Mouse (Mus musculus): ENCODE data around the gene Tmem165. TPM values are rescaled to one million over a fixed set of nuclear protein-coding genes. Genes with fewer than 3 reads are reported as not detected.

The Tmem165 gene
- polyA plus RNA-seq, 1 experiment from 2014 or later = 112 TPM

- Histone ChIP-seq H3K4me3 (ENCODE audit: low read depth, low read length) (no peak overlapping the region), H3K36me3 (ENCODE audit: insufficient read depth, low read length) (no peaks in the 10 kb centered on the region), H3K27ac (ENCODE audit: low read length) (no peak overlapping the region), H3K27me3 (replicated peaks; ENCODE audit: insufficient read depth, low read length) (no peaks in the 10 kb centered on the region), H3K9me3 (ENCODE audit: low read length) (no peaks in the 10 kb centered on the region), H3K4me1 (ENCODE audit: insufficient read depth, low read depth, low read length) (peaks cover 10% of the 10 kb centered on the region; the same call in 1 of the 2 replicates), H3K9ac (replicated peaks; ENCODE audit: low read depth) (no peak overlapping the region), H3K4me2 (replicated peaks; ENCODE audit: low read depth, low read length) (peak overlapping the region; percentile 70)
- ATAC-seq (no peak), DNase-seq (ENCODE audit: low spot score) (no peak)
- 41% methylated on average over 7 of the region's 7 CpGs for WGBS
- no peak for TF ChIP-seq CTCF (IDR thresholded peaks at IDR 0.05)
- no peak for TF ChIP-seq EP300 (IDR thresholded peaks at IDR 0.05)
These were observed 44.5 kb upstream of the Tmem165 start for GRCm38 (mm10) chr5:76139171-76139671.

DNA sequence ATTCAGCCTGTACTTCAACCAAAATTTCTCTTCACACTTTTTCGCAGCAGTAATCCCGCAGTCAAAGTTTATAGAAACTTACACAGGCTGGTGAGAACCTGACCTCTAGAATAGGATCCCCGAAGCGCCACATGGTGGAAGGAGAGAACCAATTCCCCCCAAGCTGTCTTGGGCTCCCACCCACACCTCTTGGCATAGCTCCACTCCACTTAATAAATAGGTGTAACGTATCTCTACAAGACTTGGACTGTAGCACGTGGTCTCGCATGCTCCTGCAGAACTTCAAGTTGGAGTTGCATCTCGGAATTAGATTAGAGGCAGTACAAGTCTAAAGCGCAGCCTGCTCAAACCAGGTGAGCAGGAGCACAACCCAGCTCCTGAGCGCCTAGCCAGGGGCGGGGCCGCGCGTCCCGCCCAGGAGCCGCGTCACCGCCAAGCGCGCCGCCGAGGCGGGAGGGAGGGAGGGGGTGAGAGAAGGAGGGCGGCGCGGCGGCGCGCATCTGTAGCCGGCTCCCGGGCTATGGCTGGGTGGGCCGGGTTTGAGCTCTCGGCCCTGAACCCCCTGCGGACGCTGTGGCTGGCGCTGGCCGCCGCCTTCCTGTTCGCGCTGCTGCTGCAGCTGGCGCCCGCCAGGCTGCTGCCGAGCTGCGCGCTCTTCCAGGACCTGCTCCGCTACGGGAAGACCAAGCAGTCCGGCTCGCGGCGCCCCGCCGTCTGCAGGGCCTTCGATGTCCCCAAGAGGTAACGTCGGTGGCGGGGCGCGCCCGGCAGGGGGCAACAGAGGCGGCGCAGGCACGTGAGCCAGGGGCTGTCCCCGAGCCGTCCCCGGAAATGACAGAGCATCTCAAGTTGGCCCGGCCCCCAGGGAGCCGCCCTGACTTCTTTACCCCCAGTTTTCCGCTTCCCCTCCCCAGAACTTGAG, 43.6 kb upstream of the Tmem165 start, which contains the start of gene Srd5a3:
Gene Srd5a3, plus strand, starts transcription at position 464 of the 922 bp plus-strand sequence.
- DNase-seq (ENCODE audit: low spot score) = peak; percentile 98
- peak; percentile 92 for TF ChIP-seq CTCF (IDR thresholded peaks at IDR 0.05)
- peak; percentile 82 for TF ChIP-seq EP300 (IDR thresholded peaks at IDR 0.05)
- ATAC-seq = peak; percentile 97
- 1% methylated on average over 53 of the region's 69 CpGs for WGBS
- Histone ChIP-seq H3K27ac (ENCODE audit: low read length) (peak within 1 kb of the TSS; percentile 97), H3K4me2 (replicated peaks; ENCODE audit: low read depth, low read length) (peak within 1 kb of the TSS; percentile 70), H3K4me3 (ENCODE audit: low read depth, low read length) (peak within 1 kb of the TSS; percentile 69), H3K36me3 (ENCODE audit: insufficient read depth, low read length) (no peaks in the 10 kb centered on the region), H3K27me3 (replicated peaks; ENCODE audit: insufficient read depth, low read length) (no peaks in the 10 kb centered on the region), H3K9ac (replicated peaks; ENCODE audit: low read depth) (peak within 1 kb of the TSS; percentile 83), H3K9me3 (ENCODE audit: low read length) (no peaks in the 10 kb centered on the region), H3K4me1 (ENCODE audit: insufficient read depth, low read depth, low read length) (peaks cover 10% of the 10 kb centered on the region; the same call in 1 of the 2 replicates)

GRCm38 (mm10) chr5:76140730-76141066, 43.0 kb upstream of the Tmem165 start:
- Histone ChIP-seq H3K9ac (replicated peaks; ENCODE audit: low read depth) (peak overlapping the region; percentile 83), H3K27me3 (replicated peaks; ENCODE audit: insufficient read depth, low read length) (no peaks in the 10 kb centered on the region), H3K4me2 (replicated peaks; ENCODE audit: low read depth, low read length) (peak overlapping the region; percentile 70), H3K9me3 (ENCODE audit: low read length) (no peaks in the 10 kb centered on the region), H3K27ac (ENCODE audit: low read length) (peak overlapping the region; percentile 97), H3K4me1 (ENCODE audit: insufficient read depth, low read depth, low read length) (peaks cover 10% of the 10 kb centered on the region; the same call in 1 of the 2 replicates), H3K4me3 (ENCODE audit: low read depth, low read length) (peak overlapping the region; percentile 69), H3K36me3 (ENCODE audit: insufficient read depth, low read length) (no peaks in the 10 kb centered on the region)
- WGBS = 3% methylated on average over 9 of the region's 9 CpGs
- DNase-seq (ENCODE audit: low spot score) (no peak), ATAC-seq (peak; percentile 44)
- TF ChIP-seq CTCF (IDR thresholded peaks at IDR 0.05) = no peak
- TF ChIP-seq EP300 (IDR thresholded peaks at IDR 0.05) = 0 out of 2 replicates have a peak, but pooled peaks have one; percentile 38

- no peaks in the 10 kb centered on the region for H3K27me3 ChIP-seq (replicated peaks; ENCODE audit: insufficient read depth, low read length)
- H3K9me3 ChIP-seq (ENCODE audit: low read length) = no peaks in the 10 kb centered on the region
- ATAC-seq (no peak), DNase-seq (ENCODE audit: low spot score) (no peak)
- no peak overlapping the region for H3K4me3 ChIP-seq (ENCODE audit: low read depth, low read length)
- WGBS = 80% methylated on average over 4 of the region's 4 CpGs
- no peaks in the 10 kb centered on the region for H3K36me3 ChIP-seq (ENCODE audit: insufficient read depth, low read length)
- no peak overlapping the region for H3K4me2 ChIP-seq (replicated peaks; ENCODE audit: low read depth, low read length)
- peaks cover 10% of the 10 kb centered on the region; the same call in 1 of the 2 replicates for H3K4me1 ChIP-seq (ENCODE audit: insufficient read depth, low read depth, low read length)
- no peak overlapping the region for H3K27ac ChIP-seq (ENCODE audit: low read length)
- no peak overlapping the region for H3K9ac ChIP-seq (replicated peaks; ENCODE audit: low read depth)
- TF ChIP-seq EP300 (IDR thresholded peaks at IDR 0.05) (no peak), CTCF (IDR thresholded peaks at IDR 0.05) (no peak)
These were observed 40.3 kb upstream of the Tmem165 start for GRCm38 (mm10) chr5:76143356-76143755.

- TF ChIP-seq CTCF (IDR thresholded peaks at IDR 0.05) = no peak
- no peak for TF ChIP-seq EP300 (IDR thresholded peaks at IDR 0.05)
- H3K4me3 ChIP-seq (ENCODE audit: low read depth, low read length) = no peak overlapping the region
- whole genome bisulfite sequencing = 100% methylated on average over 1 of the region's 1 CpGs
- H3K27me3 ChIP-seq (replicated peaks; ENCODE audit: insufficient read depth, low read length) = no peaks in the 10 kb centered on the region
- no peak overlapping the region for H3K4me2 ChIP-seq (replicated peaks; ENCODE audit: low read depth, low read length)
- H3K36me3 ChIP-seq (ENCODE audit: insufficient read depth, low read length) = no peaks in the 10 kb centered on the region
- DNase-seq (ENCODE audit: low spot score) (no peak), ATAC-seq (0 out of 2 replicates have a peak, but pooled peaks have one; percentile 17)
- no peak overlapping the region for H3K27ac ChIP-seq (ENCODE audit: low read length)
- peaks cover under 1% of the 10 kb centered on the region; the same call in 1 of the 2 replicates for H3K4me1 ChIP-seq (ENCODE audit: insufficient read depth, low read depth, low read length)
- H3K9ac ChIP-seq (replicated peaks; ENCODE audit: low read depth) = no peak overlapping the region
- H3K9me3 ChIP-seq (ENCODE audit: low read length) = no peaks in the 10 kb centered on the region
These were observed 37.3 kb upstream of the Tmem165 start for GRCm38 (mm10) chr5:76146401-76146800.

GRCm38 (mm10) chr5:76149436-76149835, 34.2 kb upstream of the Tmem165 start:
- WGBS = 91% methylated on average over 6 of the region's 6 CpGs
- DNase-seq (ENCODE audit: low spot score) (no peak), ATAC-seq (no peak)
- TF ChIP-seq CTCF (IDR thresholded peaks at IDR 0.05) = no peak
- no peak for TF ChIP-seq EP300 (IDR thresholded peaks at IDR 0.05)
- H3K27me3 ChIP-seq (replicated peaks; ENCODE audit: insufficient read depth, low read length) = no peaks in the 10 kb centered on the region
- H3K4me1 ChIP-seq (ENCODE audit: insufficient read depth, low read depth, low read length) = no peaks in the 10 kb centered on the region
- H3K36me3 ChIP-seq (ENCODE audit: insufficient read depth, low read length) = no peaks in the 10 kb centered on the region
- no peak overlapping the region for H3K27ac ChIP-seq (ENCODE audit: low read length)
- H3K4me2 ChIP-seq (replicated peaks; ENCODE audit: low read depth, low read length) = no peak overlapping the region
- no peaks in the 10 kb centered on the region for H3K9me3 ChIP-seq (ENCODE audit: low read length)
- no peak overlapping the region for H3K9ac ChIP-seq (replicated peaks; ENCODE audit: low read depth)
- no peak overlapping the region for H3K4me3 ChIP-seq (ENCODE audit: low read depth, low read length)
